Mouse (Mus musculus) cortical plate, adult 2 months (tissue): ENCODE results near the gene Gm30191.

Experiments
- CTCF ChIP-seq: fragments of 200-500 bp; IDR thresholded peaks from 2 replicates; pipeline ENCODE4 v1.5.1; 2011; ENCODE audit warnings: mild to moderate bottlenecking, control low read depth, low read length; ENCODE audit not compliant: insufficient read depth; ENCODE audit errors: extremely low read depth
- POLR2A ChIP-seq: fragments of 200-500 bp; IDR thresholded peaks from 2 replicates; pipeline ENCODE4 v1.6.1; 2011; ENCODE audit warnings: mild to moderate bottlenecking, low read length, control low read depth; ENCODE audit not compliant: insufficient read depth; ENCODE audit errors: extremely low read depth

DNA sequence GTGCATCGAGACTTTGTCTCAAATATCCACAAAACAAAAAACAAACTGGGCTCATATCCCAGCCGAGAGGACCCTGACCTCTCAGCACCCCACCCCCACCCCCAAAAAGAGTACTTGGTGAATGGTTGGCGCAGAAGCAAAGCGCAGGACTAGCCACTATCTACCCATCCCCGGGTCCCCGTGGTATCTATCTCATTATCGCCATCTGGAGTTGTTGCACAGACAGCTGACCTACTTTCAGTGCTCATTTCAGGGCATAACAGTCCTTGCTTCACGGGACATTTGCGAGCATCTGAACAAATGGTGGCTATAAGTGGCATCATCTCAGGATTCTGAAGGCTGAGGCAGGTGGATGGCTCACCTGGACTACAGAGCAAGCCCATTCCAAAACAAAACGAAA, 8.0 kb upstream of the Gm30191 start:
- TF ChIP-seq CTCF (no peak), POLR2A (no peak)
